Mouse (Mus musculus): ENCODE measurements around the gene Eapp. TPM values are rescaled to one million over a fixed set of nuclear protein-coding genes. Genes with fewer than 3 reads are reported as not detected.
A peak's percentile ranks its signal among the peaks of the same experiment; 100 is the strongest.
"Not testable (repeated sequence)": the region's sequence is repeated elsewhere in the genome, so short reads cannot be mapped to it uniquely, and the experiment has no call there.

Eapp gene
- polyA plus RNA-seq, 1 experiment, result 45.7 TPM

- Histone ChIP-seq H3K4me1 (ENCODE audit: control insufficient read depth, insufficient read depth, low read length) (no peaks in the 10 kb centered on the region), H3K4me3 (ENCODE audit: insufficient read depth, low read length) (no peak overlapping the region), H3K27ac (ENCODE audit: insufficient read depth, low read depth, low read length) (no peak overlapping the region)
- no peak for TF ChIP-seq CTCF (IDR thresholded peaks at IDR 0.05; ENCODE audit: low read depth, low read length)
- TF ChIP-seq POLR2A (IDR thresholded peaks at IDR 0.05; ENCODE audit: borderline replicate concordance, low read depth, low read length), result no peak
Measured at GRCm38 (mm10) chr12:54671262-54671661, 24.4 kb downstream of the Eapp start.

- H3K4me3 ChIP-seq (ENCODE audit: insufficient read depth, low read length), result no peak overlapping the region
- peaks cover 3% of the 10 kb centered on the region; the same call in 1 of the 2 replicates for H3K4me1 ChIP-seq (ENCODE audit: control insufficient read depth, insufficient read depth, low read length)
- no peak overlapping the region for H3K27ac ChIP-seq (ENCODE audit: insufficient read depth, low read depth, low read length)
- TF ChIP-seq CTCF (IDR thresholded peaks at IDR 0.05; ENCODE audit: low read depth, low read length) (no peak), POLR2A (IDR thresholded peaks at IDR 0.05; ENCODE audit: borderline replicate concordance, low read depth, low read length) (no peak)
Measured at GRCm38 (mm10) chr12:54668141-54668540, 27.6 kb downstream of the Eapp start.

- no peak overlapping the region for H3K27ac ChIP-seq (ENCODE audit: insufficient read depth, low read depth, low read length)
- peaks cover 3% of the 10 kb centered on the region; the same call in 1 of the 2 replicates for H3K4me1 ChIP-seq (ENCODE audit: control insufficient read depth, insufficient read depth, low read length)
- no peak for TF ChIP-seq POLR2A (IDR thresholded peaks at IDR 0.05; ENCODE audit: borderline replicate concordance, low read depth, low read length)
- TF ChIP-seq CTCF (IDR thresholded peaks at IDR 0.05; ENCODE audit: low read depth, low read length), result no peak
- no peak overlapping the region for H3K4me3 ChIP-seq (ENCODE audit: insufficient read depth, low read length)
Measured at GRCm38 (mm10) chr12:54665526-54665925, 30.2 kb downstream of the Eapp start.

GRCm38 (mm10) chr12:54661470-54661869 is 34.2 kb downstream of the Eapp start:
- H3K4me1 ChIP-seq (ENCODE audit: control insufficient read depth, insufficient read depth, low read length), result peaks cover 19% of the 10 kb centered on the region
- H3K27ac ChIP-seq (ENCODE audit: insufficient read depth, low read depth, low read length); H3K4me3 ChIP-seq (ENCODE audit: insufficient read depth, low read length): not testable (repeated sequence)

GRCm38 (mm10) chr12:54659901-54660300 is 35.8 kb downstream of the Eapp start:
- TF ChIP-seq CTCF (IDR thresholded peaks at IDR 0.05; ENCODE audit: low read depth, low read length) (no peak), POLR2A (IDR thresholded peaks at IDR 0.05; ENCODE audit: borderline replicate concordance, low read depth, low read length) (no peak)
- H3K4me3 ChIP-seq (ENCODE audit: insufficient read depth, low read length), result no peak overlapping the region
- no peak overlapping the region for H3K27ac ChIP-seq (ENCODE audit: insufficient read depth, low read depth, low read length)
- H3K4me1 ChIP-seq (ENCODE audit: control insufficient read depth, insufficient read depth, low read length), result peaks cover 19% of the 10 kb centered on the region

- TF ChIP-seq POLR2A (IDR thresholded peaks at IDR 0.05; ENCODE audit: borderline replicate concordance, low read depth, low read length) (no peak), CTCF (IDR thresholded peaks at IDR 0.05; ENCODE audit: low read depth, low read length) (no peak)
- Histone ChIP-seq H3K4me1 (ENCODE audit: control insufficient read depth, insufficient read depth, low read length) (peaks cover 26% of the 10 kb centered on the region), H3K4me3 (ENCODE audit: insufficient read depth, low read length) (no peak overlapping the region), H3K27ac (ENCODE audit: insufficient read depth, low read depth, low read length) (no peak overlapping the region)
Measured at GRCm38 (mm10) chr12:54658425-54659092, 37.1 kb downstream of the Eapp start.

- Histone ChIP-seq H3K4me1 (ENCODE audit: control insufficient read depth, insufficient read depth, low read length) (peaks cover 26% of the 10 kb centered on the region), H3K4me3 (ENCODE audit: insufficient read depth, low read length) (no peak overlapping the region), H3K27ac (ENCODE audit: insufficient read depth, low read depth, low read length) (no peak overlapping the region)
- no peak for TF ChIP-seq POLR2A (IDR thresholded peaks at IDR 0.05; ENCODE audit: borderline replicate concordance, low read depth, low read length)
- no peak for TF ChIP-seq CTCF (IDR thresholded peaks at IDR 0.05; ENCODE audit: low read depth, low read length)
Measured at GRCm38 (mm10) chr12:54657951-54658350, 37.7 kb downstream of the Eapp start.

- H3K4me3 ChIP-seq (ENCODE audit: insufficient read depth, low read length), result no peak overlapping the region
- peaks cover 33% of the 10 kb centered on the region for H3K4me1 ChIP-seq (ENCODE audit: control insufficient read depth, insufficient read depth, low read length)
- no peak overlapping the region for H3K27ac ChIP-seq (ENCODE audit: insufficient read depth, low read depth, low read length)
- TF ChIP-seq CTCF (IDR thresholded peaks at IDR 0.05; ENCODE audit: low read depth, low read length) (no peak), POLR2A (IDR thresholded peaks at IDR 0.05; ENCODE audit: borderline replicate concordance, low read depth, low read length) (no peak)
Measured at GRCm38 (mm10) chr12:54657226-54657625, 38.5 kb downstream of the Eapp start.

GRCm38 (mm10) chr12:54656396-54657171 is 39.1 kb downstream of the Eapp start, which contains the start of gene Sptssa:
Gene Sptssa (minus strand): TSS chr12:54656573.
- peak within 1 kb of the TSS; percentile 85 for H3K4me3 ChIP-seq (ENCODE audit: insufficient read depth, low read length)
- H3K27ac ChIP-seq (ENCODE audit: insufficient read depth, low read depth, low read length), result peak within 1 kb of the TSS; percentile 95
- H3K4me1 ChIP-seq (ENCODE audit: control insufficient read depth, insufficient read depth, low read length), result peaks cover 39% of the 10 kb centered on the region
- TF ChIP-seq POLR2A (IDR thresholded peaks at IDR 0.05; ENCODE audit: borderline replicate concordance, low read depth, low read length) (0 out of 2 replicates have a peak, but pooled peaks have one; percentile 17), CTCF (IDR thresholded peaks at IDR 0.05; ENCODE audit: low read depth, low read length) (no peak)

GRCm38 (mm10) chr12:54656039-54656395 is 39.7 kb downstream of the Eapp start:
- Histone ChIP-seq H3K4me1 (ENCODE audit: control insufficient read depth, insufficient read depth, low read length) (peaks cover 39% of the 10 kb centered on the region), H3K27ac (ENCODE audit: insufficient read depth, low read depth, low read length) (peak overlapping the region; percentile 95), H3K4me3 (ENCODE audit: insufficient read depth, low read length) (peak overlapping the region; percentile 85)
- TF ChIP-seq CTCF (IDR thresholded peaks at IDR 0.05; ENCODE audit: low read depth, low read length) (no peak), POLR2A (IDR thresholded peaks at IDR 0.05; ENCODE audit: borderline replicate concordance, low read depth, low read length) (no peak; the same call in 1 of the 2 replicates)

All from bone marrow macrophage, adult 2 months (primary cell).